Mouse (Mus musculus) megakaryocyte, adult 5-6 weeks (primary cell): Measurements from ENCODE around the gene 9130008F23Rik. TPM values are rescaled to one million over a fixed set of nuclear protein-coding genes. Genes with fewer than 3 reads are reported as not detected.

ENCODE experiments used
- ATAC-seq: 2 replicates; pipeline ENCODE4 v1.8.0; 2016; ENCODE audit warnings: mild to moderate bottlenecking, inconsistent platforms; ENCODE audit not compliant: poor library complexity, severe bottlenecking
- total RNA-seq, 2 experiments: library from RNA; stranded (forward) in 1 of 2; stranded (reverse) in 1 of 2; fragments of 153-499, 151-499 nt in 1 of 2; fragments of 221-1000, 200-1000 nt in 1 of 2; gene quantifications; 2 replicates each; pipeline versions ENCODE4 v1.2.3 to v1.2.4; 2015 to 2017

The 9130008F23Rik gene
- 1.7 and 2.2 TPM in 2 replicates for total RNA-seq (2015)
- 1.5 and 2.9 TPM in 2 replicates for total RNA-seq (2017)

- peak; percentile 80 for ATAC-seq
Measured at GRCm38 (mm10) chr17:40879924-40880691, at the start of gene 9130008F23Rik. 9130008F23Rik (minus strand) TSS chr17:40880559.

GRCm38 (mm10) chr17:40915499-40915898 lies 35.1 kb upstream of the 9130008F23Rik start:
- ATAC-seq = no peak

- ATAC-seq = no peak
Measured at GRCm38 (mm10) chr17:40914250-40914649, 33.9 kb upstream of the 9130008F23Rik start, which contains the start of gene Glyatl3. Glyatl3 (minus strand) TSS chr17:40914350.

GRCm38 (mm10) chr17:40904721-40905154 lies 24.4 kb upstream of the 9130008F23Rik start:
- no peak for ATAC-seq

- no peak for ATAC-seq
Measured at GRCm38 (mm10) chr17:40904056-40904597, 23.8 kb upstream of the 9130008F23Rik start.

GRCm38 (mm10) chr17:40903345-40903744 lies 23.0 kb upstream of the 9130008F23Rik start:
- ATAC-seq = no peak

GRCm38 (mm10) chr17:40899783-40900363 lies 19.5 kb upstream of the 9130008F23Rik start:
- no peak for ATAC-seq

GRCm38 (mm10) chr17:40896863-40897262 lies 16.5 kb upstream of the 9130008F23Rik start:
- ATAC-seq = 0 out of 2 replicates have a peak, but pooled peaks have one; percentile 51

GRCm38 (mm10) chr17:40887849-40888536 lies 7.6 kb upstream of the 9130008F23Rik start:
- no peak for ATAC-seq

GRCm38 (mm10) chr17:40885155-40885554 lies 4.8 kb upstream of the 9130008F23Rik start:
- no peak for ATAC-seq

- no peak for ATAC-seq
Measured at GRCm38 (mm10) chr17:40882172-40882571, 1.8 kb upstream of the 9130008F23Rik start.

- ATAC-seq = peak; percentile 33; the same call in 1 of the 2 replicates
Measured at GRCm38 (mm10) chr17:40879528-40879923, 833 bp downstream of the 9130008F23Rik start.

GRCm38 (mm10) chr17:40877741-40878140 lies 2.6 kb downstream of the 9130008F23Rik start:
- ATAC-seq = no peak

GRCm38 (mm10) chr17:40875568-40875967 lies 4.8 kb downstream of the 9130008F23Rik start:
- ATAC-seq = no peak

- ATAC-seq = no peak
Measured at GRCm38 (mm10) chr17:40874701-40875100, 5.7 kb downstream of the 9130008F23Rik start.

- no peak for ATAC-seq
Measured at GRCm38 (mm10) chr17:40873582-40874011, 6.8 kb downstream of the 9130008F23Rik start.

GRCm38 (mm10) chr17:40872626-40873025 lies 7.7 kb downstream of the 9130008F23Rik start:
- ATAC-seq = no peak

- peak; percentile 86 for ATAC-seq
Measured at GRCm38 (mm10) chr17:40868952-40869747, 11.2 kb downstream of the 9130008F23Rik start.

GRCm38 (mm10) chr17:40855065-40855464 lies 25.3 kb downstream of the 9130008F23Rik start:
- no peak for ATAC-seq

GRCm38 (mm10) chr17:40837308-40837707 lies 43.1 kb downstream of the 9130008F23Rik start:
- peak; percentile 49; the same call in 1 of the 2 replicates for ATAC-seq
